Mouse (Mus musculus) intestine, embryonic 16.5 days (tissue): Measurements from ENCODE around the gene Ranbp10. TPM values are rescaled to one million over a fixed set of nuclear protein-coding genes. Genes with fewer than 3 reads are reported as not detected.

ENCODE experiments used
- ATAC-seq: fragments of 200-750 bp; cut with Nextera tagmentation; 2 replicates; pipeline ENCODE4 v1.8.0; 2017; ENCODE audit warnings: moderate TSS enrichment, moderate library complexity
- H3K27ac ChIP-seq: fragments of 300-500 bp; sonication (generic); 2 replicates; pipeline ENCODE4 v1.5.1; 2014; ENCODE audit warnings: mild to moderate bottlenecking, low read length
- H3K27me3 ChIP-seq: fragments of 300-500 bp; sonication (generic); replicated peaks from 2 replicates; pipeline ENCODE4 v1.6.1; 2014; ENCODE audit warnings: low read length, control low read depth, mixed read lengths; ENCODE audit not compliant: control insufficient read depth, insufficient read depth
- H3K36me3 ChIP-seq: fragments of 300-500 bp; sonication (generic); 2 replicates; pipeline ENCODE4 v1.6.1; 2014; ENCODE audit warnings: low read length, control low read depth; ENCODE audit not compliant: control insufficient read depth, insufficient read depth
- H3K4me1 ChIP-seq: fragments of 300-500 bp; sonication (generic); 2 replicates; pipeline ENCODE4 v1.6.1; 2014; ENCODE audit warnings: low read length, control low read depth, mixed read lengths; ENCODE audit not compliant: control insufficient read depth, insufficient read depth
- H3K4me2 ChIP-seq: fragments of 300-500 bp; sonication (generic); 2 replicates; pipeline ENCODE4 v1.6.1; 2014; ENCODE audit warnings: low read depth, low read length, control low read depth
- H3K4me3 ChIP-seq: fragments of 300-500 bp; sonication (generic); 2 replicates; pipeline ENCODE4 v1.5.1; 2014; ENCODE audit warnings: mild to moderate bottlenecking, low read length
- H3K9ac ChIP-seq: fragments of 300-500 bp; sonication (generic); 2 replicates; pipeline ENCODE4 v1.6.1; 2014; ENCODE audit warnings: low read depth, low read length
- H3K9me3 ChIP-seq: fragments of 300-500 bp; sonication (generic); 2 replicates; pipeline ENCODE4 v1.6.1; 2016; ENCODE audit warnings: low read length, control low read depth; ENCODE audit not compliant: control insufficient read depth
- WGBS: fragments of 180-500 bp; shearing (Covaris S2); extraction: QIAGEN DNeasy Blood & Tissue Kit; methylation state at CpG from one replicate; pipeline ENCODE4 v1.1.7; 2014; 5-methylcytosine and 5-hydroxymethylcytosine counted together
- polyA plus RNA-seq: library from polyadenylated mRNA; unstranded; fragments of >200 nt; fragmentation: Nextera tagmentation; extraction: Ambion mirVana; gene quantifications from 2 replicates; pipeline ENCODE4 v1.2.1, GENCODE M21; 2015

The Ranbp10 gene
- polyA plus RNA-seq, 1 experiment from 2014 or later = 8.2 TPM

GRCm38 (mm10) chr8:105754688-105755087 is 72.5 kb downstream of the Ranbp10 start:
- Histone ChIP-seq H3K9ac (no peak overlapping the region), H3K27me3 (0 out of 2 replicates have a peak, but pooled peaks cover 6% of the 10 kb centered on the region), H3K4me1 (peaks cover 14% of the 10 kb centered on the region), H3K9me3 (no peaks in the 10 kb centered on the region), H3K4me2 (no peak overlapping the region), H3K4me3 (no peak overlapping the region), H3K36me3 (no peaks in the 10 kb centered on the region), H3K27ac (no peak overlapping the region)
- WGBS = 47% methylated on average over 2 of the region's 2 CpGs
- ATAC-seq = peak; percentile 12; the same call in 1 of the 2 replicates

- Histone ChIP-seq H3K9ac (no peak overlapping the region), H3K27ac (no peak overlapping the region), H3K4me1 (peaks cover 14% of the 10 kb centered on the region), H3K4me2 (no peak overlapping the region), H3K27me3 (0 out of 2 replicates have a peak, but pooled peaks cover 6% of the 10 kb centered on the region), H3K9me3 (no peaks in the 10 kb centered on the region), H3K4me3 (no peak overlapping the region), H3K36me3 (no peaks in the 10 kb centered on the region)
- 55% methylated on average over 2 of the region's 2 CpGs for WGBS
- ATAC-seq = no peak
Measured at GRCm38 (mm10) chr8:105753916-105754315, 73.2 kb downstream of the Ranbp10 start.

GRCm38 (mm10) chr8:105750606-105751005 is 76.5 kb downstream of the Ranbp10 start:
- H3K4me3 ChIP-seq = no peak overlapping the region
- peaks cover 14% of the 10 kb centered on the region for H3K4me1 ChIP-seq
- H3K27ac ChIP-seq = 0 out of 2 replicates have a peak overlapping the region, but pooled peaks have one; percentile 12
- H3K9me3 ChIP-seq = no peaks in the 10 kb centered on the region
- WGBS = 13% methylated on average over 11 of the region's 11 CpGs
- ATAC-seq = peak; percentile 61; the same call in 1 of the 2 replicates
- H3K27me3 ChIP-seq = 0 out of 2 replicates have a peak, but pooled peaks cover 3% of the 10 kb centered on the region
- 0 out of 2 replicates have a peak overlapping the region, but pooled peaks have one; percentile 2 for H3K4me2 ChIP-seq
- no peaks in the 10 kb centered on the region for H3K36me3 ChIP-seq
- no peak overlapping the region for H3K9ac ChIP-seq

GRCm38 (mm10) chr8:105743301-105743700 is 83.8 kb downstream of the Ranbp10 start:
- Histone ChIP-seq H3K9me3 (no peaks in the 10 kb centered on the region), H3K4me1 (peaks cover 7% of the 10 kb centered on the region; the same call in 1 of the 2 replicates), H3K4me3 (no peak overlapping the region), H3K9ac (no peak overlapping the region), H3K36me3 (no peaks in the 10 kb centered on the region), H3K27me3 (no peaks in the 10 kb centered on the region), H3K27ac (no peak overlapping the region), H3K4me2 (no peak overlapping the region)
- 82% methylated on average over 4 of the region's 4 CpGs for WGBS
- ATAC-seq = no peak

GRCm38 (mm10) chr8:105739216-105739615 is 87.9 kb downstream of the Ranbp10 start:
- Histone ChIP-seq H3K4me1 (peaks cover 5% of the 10 kb centered on the region; the same call in 1 of the 2 replicates), H3K36me3 (no peaks in the 10 kb centered on the region), H3K4me3 (no peak overlapping the region), H3K9ac (no peak overlapping the region), H3K9me3 (no peaks in the 10 kb centered on the region), H3K27me3 (no peaks in the 10 kb centered on the region), H3K4me2 (no peak overlapping the region), H3K27ac (no peak overlapping the region)
- no peak for ATAC-seq
- WGBS = 89% methylated on average over 5 of the region's 5 CpGs

- no peak overlapping the region for H3K27ac ChIP-seq
- ATAC-seq = no peak
- H3K36me3 ChIP-seq = no peaks in the 10 kb centered on the region
- H3K9ac ChIP-seq = no peak overlapping the region
- no peak overlapping the region for H3K4me3 ChIP-seq
- no peak overlapping the region for H3K4me2 ChIP-seq
- no peaks in the 10 kb centered on the region for H3K4me1 ChIP-seq
- no peaks in the 10 kb centered on the region for H3K27me3 ChIP-seq
- WGBS = 87% methylated on average over 5 of the region's 5 CpGs
- no peaks in the 10 kb centered on the region for H3K9me3 ChIP-seq
Measured at GRCm38 (mm10) chr8:105732186-105732585, 95.0 kb downstream of the Ranbp10 start.

- H3K4me3 ChIP-seq = no peak overlapping the region
- H3K4me2 ChIP-seq = no peak overlapping the region
- 82% methylated on average over 18 of the region's 18 CpGs for WGBS
- H3K9ac ChIP-seq = no peak overlapping the region
- H3K36me3 ChIP-seq = no peaks in the 10 kb centered on the region
- no peak overlapping the region for H3K27ac ChIP-seq
- no peaks in the 10 kb centered on the region for H3K27me3 ChIP-seq
- H3K9me3 ChIP-seq = no peaks in the 10 kb centered on the region
- ATAC-seq = peak; percentile 63
- H3K4me1 ChIP-seq = no peaks in the 10 kb centered on the region
Measured at GRCm38 (mm10) chr8:105727397-105728124, 99.6 kb downstream of the Ranbp10 start.

GRCm38 (mm10) chr8:105725726-105726125 is 101.4 kb downstream of the Ranbp10 start:
- no peak overlapping the region for H3K4me2 ChIP-seq
- no peak overlapping the region for H3K27ac ChIP-seq
- 66% methylated on average over 5 of the region's 5 CpGs for WGBS
- no peak for ATAC-seq
- H3K4me3 ChIP-seq = no peak overlapping the region
- H3K9ac ChIP-seq = no peak overlapping the region
- no peaks in the 10 kb centered on the region for H3K27me3 ChIP-seq
- no peaks in the 10 kb centered on the region for H3K9me3 ChIP-seq
- no peaks in the 10 kb centered on the region for H3K36me3 ChIP-seq
- H3K4me1 ChIP-seq = no peaks in the 10 kb centered on the region

GRCm38 (mm10) chr8:105722861-105723260 is 104.3 kb downstream of the Ranbp10 start:
- Histone ChIP-seq H3K9me3 (no peaks in the 10 kb centered on the region), H3K4me3 (no peak overlapping the region), H3K9ac (no peak overlapping the region), H3K27ac (no peak overlapping the region), H3K4me2 (no peak overlapping the region), H3K36me3 (no peaks in the 10 kb centered on the region), H3K4me1 (no peaks in the 10 kb centered on the region), H3K27me3 (no peaks in the 10 kb centered on the region)
- 90% methylated on average over 9 of the region's 9 CpGs for WGBS
- ATAC-seq = no peak
